Mouse (Mus musculus) heart, adult 2 months (tissue): Measurements from ENCODE around the gene Atxn3.

ENCODE experiments used
- CTCF ChIP-seq: fragments of 200-600 bp; IDR thresholded peaks from 2 replicates; pipeline ENCODE4 v1.8.1; 2022; ENCODE audit warnings: antibody characterized with exemption, mild to moderate bottlenecking, moderate library complexity
- EP300 ChIP-seq: fragments of 200-500 bp; IDR thresholded peaks from 2 replicates; pipeline ENCODE4 v1.6.1; 2011; ENCODE audit warnings: low read depth, low read length, control low read depth; ENCODE audit not compliant: insufficient read depth
- POLR2A ChIP-seq: fragments of 200-500 bp; IDR thresholded peaks from 2 replicates; pipeline ENCODE4 v1.6.1; 2011; ENCODE audit warnings: mild to moderate bottlenecking, low read depth, low read length, control low read depth; ENCODE audit not compliant: insufficient read depth

GRCm38 (mm10) chr12:101958556-101958955 lies 510 bp upstream of the Atxn3 start:
- no peak for TF ChIP-seq CTCF
- no peak for TF ChIP-seq POLR2A
- no peak for TF ChIP-seq EP300
